Mouse (Mus musculus) cerebral cortex, adult 2 months (tissue): Measurements from ENCODE around the gene Fto.

Source experiments
- WGBS: fragments of 180-500 bp; shearing (Covaris S2); methylation state at CpG from one replicate; pipeline ENCODE4 v1.1.7; 2018; 5-methylcytosine and 5-hydroxymethylcytosine counted together

Fto gene

DNA sequence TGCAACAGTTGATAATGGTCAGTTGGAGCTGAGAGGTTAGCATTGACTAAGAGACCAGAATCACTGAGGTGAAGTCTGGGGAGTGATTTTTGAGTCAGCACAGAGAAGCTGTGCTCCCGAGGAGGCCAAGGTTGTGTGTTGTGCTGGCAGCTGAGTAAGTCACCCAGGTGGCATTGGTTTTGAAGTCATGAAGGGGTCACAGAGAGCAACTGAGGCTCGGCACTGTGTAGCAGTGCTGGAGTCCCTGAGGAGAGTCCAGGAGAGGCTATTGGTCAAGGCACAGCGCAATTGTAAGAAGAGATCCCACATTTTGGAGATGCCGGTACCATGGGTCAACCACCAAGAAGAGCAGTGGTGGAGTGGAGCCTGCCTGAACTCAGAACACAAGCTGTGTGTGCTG lies 11.6 kb downstream of the Fto start:
- WGBS, result 94% methylated on average over 4 of the region's 4 CpGs

DNA sequence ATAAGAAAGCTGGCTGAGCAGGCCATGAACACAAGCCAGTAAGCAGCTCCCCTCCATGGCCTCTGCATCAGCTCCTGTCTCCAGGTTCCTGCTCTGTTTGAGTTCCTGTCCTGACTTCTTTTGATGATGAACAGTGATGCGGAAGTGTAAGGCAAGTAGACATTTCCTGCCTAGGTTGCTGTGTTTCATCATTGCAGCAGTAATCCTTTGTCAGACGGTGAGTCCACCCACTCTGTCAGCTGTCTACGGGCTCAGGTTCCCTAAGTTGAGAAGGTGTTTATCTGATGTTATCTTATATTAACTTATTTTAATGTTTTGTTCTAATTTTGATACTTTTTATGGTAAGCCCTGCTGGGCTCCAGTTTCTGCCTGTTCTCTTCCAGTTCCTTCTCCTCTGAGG lies 12.7 kb downstream of the Fto start:
- WGBS, result 64% methylated on average over 3 of the region's 3 CpGs

DNA sequence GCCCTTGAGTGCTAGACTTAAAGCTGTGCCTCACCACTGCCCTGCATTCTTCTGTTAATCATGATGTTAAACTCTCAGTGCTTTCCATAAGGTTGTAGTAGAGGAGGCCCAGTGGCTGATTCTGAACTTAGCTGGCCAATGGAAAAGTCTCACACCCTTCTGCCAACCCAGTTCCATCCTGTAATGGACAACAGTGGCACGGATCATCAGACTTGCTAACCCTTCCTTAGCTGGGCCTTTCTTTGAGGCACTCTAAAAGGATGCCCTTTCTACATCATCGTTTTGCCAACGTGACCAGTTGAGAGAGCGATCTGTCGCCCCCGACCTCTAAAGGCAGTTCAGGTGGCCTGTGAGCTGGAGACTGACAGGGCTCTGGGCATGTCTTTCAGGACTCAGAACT lies 13.6 kb downstream of the Fto start:
- 81% methylated on average over 6 of the region's 6 CpGs for WGBS

DNA sequence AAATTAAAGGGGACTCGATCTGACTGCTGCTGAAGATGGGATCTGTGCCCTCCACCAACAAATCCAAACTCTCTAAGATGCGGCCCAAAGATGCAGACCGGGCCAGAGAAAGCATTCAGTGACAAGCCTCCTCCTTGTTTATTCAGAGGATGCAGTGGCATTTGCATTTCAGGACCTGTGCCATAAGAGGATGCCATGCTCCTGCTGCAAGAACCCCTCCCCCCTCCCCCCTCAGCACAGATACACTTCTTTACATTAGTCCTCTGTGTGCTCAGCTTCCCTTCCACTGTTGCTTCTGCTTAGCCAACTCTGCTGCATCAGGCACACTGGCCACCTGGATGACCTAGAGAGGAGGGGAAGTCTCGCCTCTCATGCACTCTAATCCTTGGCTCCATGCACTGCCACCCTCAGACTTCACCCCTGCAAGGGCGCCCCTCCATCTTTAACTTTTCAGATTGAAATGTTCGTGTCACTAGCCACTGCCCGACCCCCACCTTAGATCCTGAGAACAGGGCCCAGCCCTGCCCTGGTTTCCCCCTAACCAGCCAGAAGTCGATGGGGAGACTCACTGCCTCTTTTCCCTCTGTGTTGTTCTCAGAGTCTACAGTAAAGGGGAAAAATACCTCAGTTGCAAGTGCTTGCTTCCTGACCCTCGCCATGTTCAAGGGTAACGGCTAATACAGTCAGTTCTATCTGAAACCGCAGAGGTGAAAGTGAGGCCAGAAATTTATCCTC lies 14.3 kb downstream of the Fto start:
- 77% methylated on average over 11 of the region's 11 CpGs for WGBS

GRCm38 (mm10) chr8:91329056-91329455 lies 15.7 kb downstream of the Fto start:
- 69% methylated on average over 9 of the region's 9 CpGs for WGBS

DNA sequence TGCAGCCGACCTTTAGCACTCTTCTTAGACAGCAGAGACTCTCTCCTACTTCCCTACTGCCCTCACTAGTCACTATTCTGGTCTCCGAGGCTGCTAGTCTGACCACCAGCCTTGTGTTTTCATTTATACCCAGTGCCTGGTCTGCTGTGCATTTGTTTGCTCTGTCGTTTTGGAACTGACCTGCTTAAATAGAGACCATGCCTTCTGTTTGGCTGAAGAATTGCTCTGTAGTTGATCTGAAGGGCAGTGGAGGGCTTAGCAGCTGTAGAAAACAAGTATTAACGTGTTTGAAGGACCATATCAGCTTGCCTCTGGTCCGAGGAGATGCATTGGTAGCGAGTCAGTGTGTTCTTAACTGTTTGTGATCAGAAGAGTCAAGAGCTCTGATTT lies 16.1 kb downstream of the Fto start:
- WGBS, result 47% methylated on average over 6 of the region's 6 CpGs

DNA sequence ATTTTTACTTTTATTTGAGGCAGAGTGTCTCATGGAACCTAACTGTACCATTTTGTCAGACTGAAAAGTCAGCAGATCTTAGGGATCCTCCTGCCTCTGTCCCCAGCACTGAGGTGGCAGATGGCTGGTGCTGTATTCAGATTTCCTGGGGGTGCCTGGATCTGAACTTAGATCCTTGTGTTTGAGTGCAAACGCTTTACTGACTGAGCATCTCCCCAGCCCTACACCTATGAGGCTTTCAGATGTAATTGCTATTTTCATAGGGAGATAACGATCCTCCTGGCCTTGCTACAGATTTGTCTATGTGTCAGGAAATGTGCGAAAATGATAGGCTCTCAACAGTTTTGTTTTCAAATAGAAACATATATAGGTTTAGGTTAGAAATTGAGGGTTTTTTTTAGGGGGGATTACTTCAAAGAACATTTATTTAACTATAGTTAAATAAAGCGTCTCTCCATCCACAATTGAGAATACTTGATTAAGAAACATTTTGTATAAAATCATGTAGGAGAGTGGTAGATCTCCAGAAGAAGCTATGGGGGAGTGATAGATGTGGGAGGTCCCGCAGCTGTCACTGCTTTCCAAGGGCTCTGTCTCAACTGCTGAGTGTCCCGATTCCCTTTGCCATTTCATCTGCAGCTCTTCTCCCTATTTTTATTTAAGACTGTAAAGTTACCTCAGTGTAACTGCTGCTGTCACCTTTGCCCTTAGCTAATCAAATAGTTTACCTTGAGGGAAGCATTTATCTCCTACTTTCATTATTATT lies 25.2 kb downstream of the Fto start:
- WGBS, result 53% methylated on average over 6 of the region's 6 CpGs

GRCm38 (mm10) chr8:91339651-91340050 lies 26.3 kb downstream of the Fto start:
- WGBS, result 80% methylated on average over 8 of the region's 8 CpGs

- 45% methylated on average over 1 of the region's 1 CpGs for WGBS
Measured at GRCm38 (mm10) chr8:91340746-91341145, 27.4 kb downstream of the Fto start.

GRCm38 (mm10) chr8:91342196-91342595 lies 28.9 kb downstream of the Fto start:
- 61% methylated on average over 5 of the region's 5 CpGs for WGBS

- WGBS, result 86% methylated on average over 5 of the region's 5 CpGs
Measured at GRCm38 (mm10) chr8:91342798-91343197, 29.5 kb downstream of the Fto start.

- 89% methylated on average over 11 of the region's 11 CpGs for WGBS
Measured at GRCm38 (mm10) chr8:91344659-91345058, 31.3 kb downstream of the Fto start.

- 87% methylated on average over 10 of the region's 10 CpGs for WGBS
Measured at GRCm38 (mm10) chr8:91347146-91347545, 33.8 kb downstream of the Fto start.

- WGBS, result 42% methylated on average over 6 of the region's 6 CpGs
Measured at GRCm38 (mm10) chr8:91347595-91347994, 34.3 kb downstream of the Fto start.

DNA sequence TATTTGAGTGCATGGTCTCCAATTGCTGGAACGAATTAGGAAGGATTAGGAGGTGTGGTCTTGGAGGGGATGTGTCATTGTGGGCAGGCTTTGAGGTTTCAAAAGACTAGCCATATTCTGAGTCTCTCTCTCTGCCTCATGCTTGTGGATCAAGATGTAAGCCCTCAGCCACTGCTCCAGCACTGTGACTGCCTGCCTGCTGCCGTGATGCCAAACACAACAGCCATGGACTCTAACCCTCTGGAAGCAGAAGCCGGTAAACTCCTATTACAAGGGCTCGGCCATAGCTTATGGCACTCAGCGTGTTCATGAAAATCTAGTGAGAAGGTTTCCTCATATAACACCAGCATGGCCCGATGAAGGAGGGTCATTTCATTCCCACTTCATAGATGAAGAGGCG lies 36.5 kb downstream of the Fto start:
- WGBS, result 86% methylated on average over 7 of the region's 7 CpGs

DNA sequence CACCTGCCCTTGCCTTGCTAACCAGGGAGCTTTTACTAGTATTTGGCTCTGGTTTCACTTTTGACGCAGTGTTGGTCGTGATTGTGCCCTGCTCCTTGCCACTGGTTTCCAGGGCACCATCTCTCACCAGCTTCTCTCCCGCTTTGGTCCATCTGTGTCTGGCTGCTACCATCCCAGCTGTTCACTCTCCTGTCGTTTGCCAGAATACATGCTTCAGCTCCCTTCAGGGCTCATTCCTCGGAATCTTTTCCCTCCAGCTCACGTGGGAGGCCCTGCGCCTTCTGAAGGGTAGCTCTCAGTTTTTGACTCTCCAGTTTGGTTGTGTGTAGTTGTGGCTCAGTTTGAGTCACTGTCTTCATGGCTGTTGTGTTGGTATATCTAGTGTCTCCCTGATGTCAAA lies 37.3 kb downstream of the Fto start:
- 43% methylated on average over 7 of the region's 7 CpGs for WGBS

- 94% methylated on average over 3 of the region's 3 CpGs for WGBS
Measured at GRCm38 (mm10) chr8:91352598-91352997, 39.3 kb downstream of the Fto start.

DNA sequence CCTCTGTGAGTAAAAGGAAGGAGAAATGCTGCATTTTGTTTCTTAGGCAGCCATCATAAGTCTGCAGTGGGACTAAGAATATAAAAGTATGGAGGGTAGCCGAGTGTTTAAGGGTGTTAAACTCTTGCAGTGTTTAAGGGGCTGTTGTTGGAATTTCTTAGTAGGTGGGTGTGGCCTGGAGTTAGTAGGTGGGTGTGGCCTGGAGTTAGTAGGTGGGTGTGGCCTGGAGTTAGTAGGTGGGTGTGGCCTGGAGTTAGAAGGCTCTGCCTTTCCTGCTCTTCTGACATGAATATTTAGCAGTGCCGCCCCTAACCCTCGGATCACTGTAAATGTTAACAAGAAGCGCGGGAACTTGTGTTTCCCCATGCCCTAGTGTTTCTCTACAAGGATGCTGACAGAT lies 39.7 kb downstream of the Fto start:
- 93% methylated on average over 5 of the region's 5 CpGs for WGBS

DNA sequence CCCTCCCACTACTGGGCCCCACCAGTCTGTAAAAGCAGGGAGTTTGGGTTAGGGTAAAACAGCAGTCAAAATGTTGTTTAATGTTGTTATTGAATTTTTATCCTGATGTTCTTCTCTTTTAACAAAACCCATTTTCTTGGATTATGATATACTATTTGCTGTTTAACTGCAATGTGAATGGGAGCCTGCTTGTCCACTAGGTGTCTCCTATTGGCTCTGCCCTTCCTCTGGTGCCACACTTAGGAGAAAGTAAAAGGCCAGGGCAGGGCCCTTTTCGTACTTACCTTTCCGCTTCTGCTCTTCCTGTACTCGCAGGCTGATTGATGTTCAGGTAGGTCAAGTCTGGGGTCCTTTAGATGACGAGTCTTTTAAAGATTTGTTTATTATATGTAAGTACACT lies 40.6 kb downstream of the Fto start:
- 91% methylated on average over 4 of the region's 4 CpGs for WGBS

GRCm38 (mm10) chr8:91355301-91355905 lies 42.1 kb downstream of the Fto start:
- WGBS, result 50% methylated on average over 10 of the region's 10 CpGs

GRCm38 (mm10) chr8:91355956-91356699 lies 42.8 kb downstream of the Fto start:
- WGBS, result 58% methylated on average over 11 of the region's 11 CpGs

- 89% methylated on average over 4 of the region's 4 CpGs for WGBS
Measured at GRCm38 (mm10) chr8:91357493-91358014, 44.2 kb downstream of the Fto start.
